Mouse (Mus musculus) kidney, adult 2 months (tissue): ENCODE measurements around the gene Cfap74.

Experiments
- CTCF ChIP-seq: fragments of 200-500 bp; conservative IDR thresholded peaks from 2 replicates; pipeline ENCODE4 v1.5.1; 2011; ENCODE audit warnings: low read depth, mild to moderate bottlenecking, control low read depth, low read length, moderate library complexity, mixed read lengths; ENCODE audit not compliant: insufficient read depth, insufficient read length
- POLR2A ChIP-seq: fragments of 200-500 bp; IDR thresholded peaks from one replicate; pipeline ENCODE4 v1.6.1; 2011; ENCODE audit warnings: low read depth, low read length, control low read depth

DNA sequence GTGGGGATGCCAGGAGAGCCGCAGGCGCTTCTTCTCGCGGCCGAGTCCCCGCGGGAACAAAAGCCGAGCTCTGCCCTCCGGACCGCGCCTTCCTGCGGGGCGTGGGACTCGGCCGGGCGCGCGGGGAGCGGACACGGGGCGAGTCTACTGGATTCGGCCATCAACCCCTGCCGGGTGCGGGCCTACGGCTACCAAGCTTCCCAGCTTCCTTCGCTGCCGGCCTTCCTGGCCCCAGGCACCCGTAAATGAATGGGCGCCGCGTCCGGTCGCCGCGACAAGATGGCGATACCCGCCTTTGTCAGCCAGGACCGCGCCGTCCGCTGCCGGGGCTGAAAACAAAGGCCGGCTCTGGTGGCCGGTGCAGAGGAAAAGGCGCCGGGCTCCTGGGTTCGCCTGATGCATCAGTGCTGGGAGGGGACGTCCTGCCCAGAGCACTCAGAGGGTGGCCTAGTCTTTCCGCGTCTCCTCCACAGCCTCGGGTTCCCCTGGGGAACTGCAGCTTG, 83.2 kb downstream of the Cfap74 start:
- TF ChIP-seq POLR2A (no peak), CTCF (no peak)
